Mouse (Mus musculus): Measurements from ENCODE around the gene Spr.

Gene Spr

GRCm38 (mm10) chr6:85131673-85132072, 5.9 kb downstream of the Spr start:
- peak; percentile 68 for DNase-seq

- peak; percentile 55 for DNase-seq
These were observed 19.7 kb downstream of the Spr start for GRCm38 (mm10) chr6:85117545-85118511.

GRCm38 (mm10) chr6:85105033-85105615, 32.4 kb downstream of the Spr start:
- DNase-seq, result no peak

- DNase-seq, result no peak
These were observed 34.2 kb downstream of the Spr start for GRCm38 (mm10) chr6:85103321-85103720.

GRCm38 (mm10) chr6:85096441-85096840, 41.1 kb downstream of the Spr start:
- DNase-seq, result no peak

GRCm38 (mm10) chr6:85087425-85087824, 50.1 kb downstream of the Spr start:
- no peak for DNase-seq

- DNase-seq, result no peak
These were observed 50.9 kb downstream of the Spr start for GRCm38 (mm10) chr6:85086645-85087044.

Data from cerebellum, adult 8-10 months (tissue).